Mouse (Mus musculus) MEL (cell line): ENCODE results near the gene Lcn6. TPM values are rescaled to one million over a fixed set of nuclear protein-coding genes. Genes with fewer than 3 reads are reported as not detected.

Source experiments
- DNase-seq: peaks from one replicate; pipeline ENCODE4 v3.0.0; 2011; ENCODE audit warnings: low read depth, low spot score
- H3K27ac ChIP-seq: 2 replicates; pipeline ENCODE4 v1.5.1; 2012; ENCODE audit warnings: low read depth, mild to moderate bottlenecking, control low read depth, low read length, moderate library complexity; ENCODE audit not compliant: control insufficient read depth
- H3K27me3 ChIP-seq, 2 experiments: fragments of 150-350 bp in 1 of 2; sonication (generic) in 1 of 2; 2 replicates each; pipeline ENCODE4 v1.6.1; 2012; ENCODE audit warnings: low read length in 2 of 2, mild to moderate bottlenecking in 2 of 2, improper control_type of control experiment in 1 of 2, moderate library complexity in 1 of 2; ENCODE audit not compliant: insufficient read depth in 2 of 2, control insufficient read depth in 1 of 2
- H3K36me3 ChIP-seq, 2 experiments: 2 replicates each; pipeline ENCODE4 v1.6.1; 2012 to 2014; ENCODE audit warnings: low read length in 2 of 2, improper control_type of control experiment in 1 of 2, inconsistent platforms in 1 of 2, mild to moderate bottlenecking in 1 of 2; ENCODE audit not compliant: insufficient read depth in 2 of 2, control insufficient read depth in 1 of 2
- H3K4me1 ChIP-seq, 2 experiments: fragments of 150-350 bp in 1 of 2; sonication (generic) in 1 of 2; 2 replicates each; pipeline ENCODE4 v1.6.1; 2012; ENCODE audit warnings: low read length in 2 of 2, improper control_type of control experiment in 1 of 2, mild to moderate bottlenecking in 1 of 2; ENCODE audit not compliant: insufficient read depth in 2 of 2, control insufficient read depth in 1 of 2
- H3K4me3 ChIP-seq, 2 experiments: fragments of 150-350 bp in 1 of 2; sonication (generic) in 1 of 2; 2 replicates each; pipeline ENCODE4 v1.5.1; 2012; ENCODE audit warnings: low read depth in 2 of 2, low read length in 2 of 2, mild to moderate bottlenecking in 2 of 2, moderate library complexity in 2 of 2, control low read depth in 1 of 2, improper control_type of control experiment in 1 of 2; ENCODE audit not compliant: control insufficient read depth in 1 of 2, insufficient read depth in 1 of 2
- H3K79me2 ChIP-seq: 2 replicates; pipeline ENCODE4 v1.6.1; 2012; ENCODE audit warnings: mild to moderate bottlenecking, low read length, moderate library complexity; ENCODE audit not compliant: control insufficient read depth, poor library complexity, insufficient read depth
- H3K9ac ChIP-seq: 2 replicates; pipeline ENCODE4 v1.6.1; 2012; ENCODE audit warnings: low read depth, mild to moderate bottlenecking, control low read depth, low read length, moderate library complexity; ENCODE audit not compliant: control insufficient read depth, poor library complexity, severe bottlenecking
- H3K9me3 ChIP-seq: fragments of 150-350 bp; sonication (generic); replicated peaks from 2 replicates; pipeline ENCODE4 v1.6.1; 2012; ENCODE audit warnings: mild to moderate bottlenecking, low read length, improper control_type of control experiment, moderate library complexity; ENCODE audit not compliant: insufficient read depth
- BHLHE40 ChIP-seq: IDR thresholded peaks from 2 replicates; pipeline ENCODE4 v1.6.1; 2012; ENCODE audit warnings: low read depth, mild to moderate bottlenecking, inconsistent platforms, low read length, improper control_type of control experiment, borderline replicate concordance
- CHD2 ChIP-seq: IDR thresholded peaks from 2 replicates; pipeline ENCODE4 v1.6.1; 2011; ENCODE audit warnings: low read length, improper control_type of control experiment
- CTCF ChIP-seq, 3 experiments: IDR thresholded peaks in 2 of 3; conservative IDR thresholded peaks in 1 of 3; 2 replicates each; pipeline ENCODE4 v1.5.1; 2011 to 2012; ENCODE audit warnings: low read length in 3 of 3, low read depth in 2 of 3, mild to moderate bottlenecking in 2 of 3, improper control_type of control experiment in 1 of 3, inconsistent platforms in 1 of 3, mixed read lengths in 1 of 3, moderate library complexity in 1 of 3; ENCODE audit not compliant: control insufficient read depth in 1 of 3, insufficient read depth in 1 of 3, poor library complexity in 1 of 3, severe bottlenecking in 1 of 3
- E2F4 ChIP-seq: IDR thresholded peaks from 2 replicates; pipeline ENCODE4 v1.6.1; 2011; ENCODE audit warnings: low read depth, low read length, improper control_type of control experiment, borderline replicate concordance
- ELF1 ChIP-seq: IDR thresholded peaks from 2 replicates; pipeline ENCODE4 v1.6.1; 2014; ENCODE audit warnings: low read depth, mild to moderate bottlenecking, inconsistent platforms, low read length, improper control_type of control experiment, moderate library complexity
- ETS1 ChIP-seq: IDR thresholded peaks from 2 replicates; pipeline ENCODE4 v1.6.1; 2012; ENCODE audit warnings: low read depth, mild to moderate bottlenecking, inconsistent platforms, low read length, improper control_type of control experiment, moderate library complexity
- GABPA ChIP-seq: IDR thresholded peaks from 2 replicates; pipeline ENCODE4 v1.6.1; 2012; ENCODE audit warnings: low read depth, mild to moderate bottlenecking, inconsistent platforms, low read length, improper control_type of control experiment, moderate library complexity
- GATA1 ChIP-seq: IDR thresholded peaks from 2 replicates; pipeline ENCODE4 v1.6.1; 2011; ENCODE audit warnings: low read depth, low read length, improper control_type of control experiment
- MAFK ChIP-seq: IDR thresholded peaks from 2 replicates; pipeline ENCODE4 v1.6.1; 2011; ENCODE audit warnings: low read depth, mild to moderate bottlenecking, low read length, improper control_type of control experiment, borderline replicate concordance
- MAX ChIP-seq: IDR thresholded peaks from 2 replicates; pipeline ENCODE4 v1.6.1; 2011; ENCODE audit warnings: low read length, improper control_type of control experiment
- MAZ ChIP-seq: IDR thresholded peaks from 2 replicates; pipeline ENCODE4 v1.6.1; 2012; ENCODE audit warnings: low read depth, mild to moderate bottlenecking, inconsistent platforms, low read length, improper control_type of control experiment
- MYB ChIP-seq: IDR thresholded peaks from 2 replicates; pipeline ENCODE4 v1.6.1; 2011; ENCODE audit warnings: mild to moderate bottlenecking, low read depth, low read length, improper control_type of control experiment
- POLR2A ChIP-seq, 2 experiments: IDR thresholded peaks; 2 replicates each; pipeline ENCODE4 v1.6.1; 2011 to 2012; ENCODE audit warnings: low read length in 2 of 2, mild to moderate bottlenecking in 2 of 2, control low read depth in 1 of 2, improper control_type of control experiment in 1 of 2, low read depth in 1 of 2, moderate library complexity in 1 of 2; ENCODE audit not compliant: control insufficient read depth in 1 of 2, insufficient read depth in 1 of 2, poor library complexity in 1 of 2
- POLR2AphosphoS5 ChIP-seq: IDR thresholded peaks from 2 replicates; pipeline ENCODE4 v1.6.1; 2012; ENCODE audit warnings: low read depth, borderline replicate concordance, mild to moderate bottlenecking, inconsistent platforms, low read length, moderate library complexity, mixed read lengths
- RAD21 ChIP-seq: IDR thresholded peaks from 2 replicates; pipeline ENCODE4 v1.6.1; 2011; ENCODE audit warnings: mild to moderate bottlenecking, low read depth, low read length, improper control_type of control experiment
- SIN3A ChIP-seq: IDR thresholded peaks from 2 replicates; pipeline ENCODE4 v1.6.1; 2012; ENCODE audit warnings: low read length, improper control_type of control experiment, inconsistent platforms
- SMC3 ChIP-seq: IDR thresholded peaks from 2 replicates; pipeline ENCODE4 v1.6.1; 2011; ENCODE audit warnings: low read depth, low read length, improper control_type of control experiment
- TAL1 ChIP-seq: IDR thresholded peaks from 2 replicates; pipeline ENCODE4 v1.6.1; 2012; ENCODE audit warnings: mild to moderate bottlenecking, inconsistent platforms, low read length, moderate library complexity, mixed read lengths
- TBP ChIP-seq: IDR thresholded peaks from 2 replicates; pipeline ENCODE4 v1.8.0; 2011; ENCODE audit warnings: low read depth, low read length, improper control_type of control experiment
- TCF12 ChIP-seq: IDR thresholded peaks from 2 replicates; pipeline ENCODE4 v1.6.1; 2014; ENCODE audit warnings: low read depth, mild to moderate bottlenecking, inconsistent platforms, low read length, improper control_type of control experiment, moderate library complexity
- UBTF ChIP-seq: IDR thresholded peaks from 2 replicates; pipeline ENCODE4 v1.6.1; 2012; ENCODE audit warnings: low read depth, mild to moderate bottlenecking, inconsistent platforms, low read length, improper control_type of control experiment, moderate library complexity, borderline replicate concordance; ENCODE audit not compliant: insufficient read depth
- USF2 ChIP-seq, 2 experiments: IDR thresholded peaks; 2 replicates each; pipeline ENCODE4 v1.6.1; 2011 to 2012; ENCODE audit warnings: improper control_type of control experiment in 2 of 2, low read length in 2 of 2, borderline replicate concordance in 1 of 2, inconsistent platforms in 1 of 2, low read depth in 1 of 2, mild to moderate bottlenecking in 1 of 2; ENCODE audit not compliant: insufficient read depth in 1 of 2
- ZC3H11A ChIP-seq: IDR thresholded peaks from 2 replicates; pipeline ENCODE4 v1.6.1; 2012; ENCODE audit warnings: low read depth, mild to moderate bottlenecking, inconsistent platforms, low read length, improper control_type of control experiment
- ZMIZ1 ChIP-seq: IDR thresholded peaks from 2 replicates; pipeline ENCODE4 v1.6.1; 2012; ENCODE audit warnings: low read depth, mild to moderate bottlenecking, inconsistent platforms, low read length, improper control_type of control experiment, moderate library complexity
- ZNF384 ChIP-seq: IDR thresholded peaks from 2 replicates; pipeline ENCODE4 v1.6.1; 2012; ENCODE audit warnings: low read depth, mild to moderate bottlenecking, inconsistent platforms, low read length, improper control_type of control experiment
- polyA plus RNA-seq, 2 experiments: library from polyadenylated mRNA; stranded (reverse) in 1 of 2; unstranded in 1 of 2; fragments of >175 nt in 1 of 2; fragments of >200 nt in 1 of 2; gene quantifications; 2 replicates each; pipeline versions ENCODE4 v1.2.1 to v1.2.4; 2012; ENCODE audit warnings: low replicate concordance in 2 of 2, low read depth in 1 of 2; ENCODE audit not compliant: insufficient read length in 2 of 2, insufficient read depth in 1 of 2, missing spikeins in 1 of 2
- total RNA-seq: library from RNA; depleted of rRNA; stranded (reverse); fragments of 300-350 nt; gene quantifications from 2 replicates; pipeline ENCODE4 v1.2.3, GENCODE M21; 2012

Lcn6 gene
- total and polyA plus RNA-seq, 3 experiments, result not detected

- no peak for DNase-seq
- Histone ChIP-seq H3K27me3 (peaks cover 3 to 12% of the 10 kb centered on the region in 2 experiments), H3K4me1 (no peaks in the 10 kb centered on the region), H3K79me2 (no peaks in the 10 kb centered on the region), H3K9ac (no peak overlapping the region), H3K27ac (no peak overlapping the region), H3K4me3 (no peak overlapping the region), H3K36me3 (no peaks in the 10 kb centered on the region), H3K9me3 (no peaks in the 10 kb centered on the region)
- TF ChIP-seq POLR2A (IDR thresholded peaks at IDR 0.05; ENCODE audit: control insufficient read depth in 1 of 2, insufficient read depth in 1 of 2, low read depth in 1 of 2, low read length in 2 of 2, poor library complexity in 1 of 2), result no peak
- TF ChIP-seq GABPA, result no peak
- no peak for TF ChIP-seq ELF1
- TF ChIP-seq UBTF, result no peak
- TF ChIP-seq CHD2, result no peak
- no peak for TF ChIP-seq ZC3H11A
- TF ChIP-seq BHLHE40, result no peak
- no peak for TF ChIP-seq ZNF384
- no peak for TF ChIP-seq ZMIZ1
- TF ChIP-seq SIN3A, result no peak
- no peak for TF ChIP-seq TAL1
- TF ChIP-seq CTCF (IDR thresholded peaks at IDR 0.05 in 2 of 3, conservative IDR thresholded peaks at IDR 0.05 in 1 of 3; ENCODE audit: control insufficient read depth in 1 of 3, insufficient read depth in 1 of 3, low read depth in 2 of 3, low read length in 3 of 3, poor library complexity in 1 of 3, severe bottlenecking in 1 of 3), result no peak
- no peak for TF ChIP-seq USF2 (IDR thresholded peaks at IDR 0.05; ENCODE audit: borderline replicate concordance in 1 of 2, insufficient read depth in 1 of 2, low read depth in 1 of 2, low read length in 2 of 2)
These were observed 10.1 kb upstream of the Lcn6 start for GRCm38 (mm10) chr2:25666516-25666915.

- DNase-seq, result no peak
These were observed 3.0 kb downstream of the Lcn6 start for GRCm38 (mm10) chr2:25679559-25679958.

GRCm38 (mm10) chr2:25682426-25682825 lies 5.8 kb downstream of the Lcn6 start, which contains the start of gene Lcn10:
Lcn10 (plus strand) TSS chr2:25682726.
- Histone ChIP-seq H3K9ac (no peak within 1 kb of the TSS), H3K4me1 (no peaks in the 10 kb centered on the region), H3K79me2 (no peaks in the 10 kb centered on the region; the same call in 1 of the 2 replicates), H3K27me3 (no peaks in the 10 kb centered on the region), H3K36me3 (no peaks in the 10 kb centered on the region), H3K9me3 (no peaks in the 10 kb centered on the region), H3K4me3 (no peak within 1 kb of the TSS), H3K27ac (no peak within 1 kb of the TSS)
- no peak for DNase-seq
- TF ChIP-seq BHLHE40 (no peak), CTCF (IDR thresholded peaks at IDR 0.05 in 2 of 3, conservative IDR thresholded peaks at IDR 0.05 in 1 of 3; ENCODE audit: control insufficient read depth in 1 of 3, insufficient read depth in 1 of 3, low read depth in 2 of 3, low read length in 3 of 3, poor library complexity in 1 of 3, severe bottlenecking in 1 of 3) (no peak), ETS1 (no peak), GATA1 (no peak), MYB (no peak), ZC3H11A (no peak), SMC3 (no peak), ZMIZ1 (no peak), TCF12 (no peak), SIN3A (no peak), E2F4 (no peak), MAZ (no peak), TBP (no peak), CHD2 (no peak), MAFK (no peak), USF2 (IDR thresholded peaks at IDR 0.05; ENCODE audit: borderline replicate concordance in 1 of 2, insufficient read depth in 1 of 2, low read depth in 1 of 2, low read length in 2 of 2) (no peak), RAD21 (no peak), POLR2AphosphoS5 (no peak)

More at GRCm38 (mm10) chr2:25679559-25679958, 3.0 kb downstream of the Lcn6 start:
- Histone ChIP-seq H3K9me3 (no peaks in the 10 kb centered on the region), H3K79me2 (no peaks in the 10 kb centered on the region; the same call in 1 of the 2 replicates), H3K27ac (no peak overlapping the region), H3K27me3 (no peaks in the 10 kb centered on the region), H3K4me1 (no peaks in the 10 kb centered on the region), H3K4me3 (no peak overlapping the region), H3K36me3 (no peaks in the 10 kb centered on the region), H3K9ac (no peak overlapping the region)
- no peak for TF ChIP-seq GABPA
- TF ChIP-seq ELF1, result no peak
- TF ChIP-seq BHLHE40, result no peak
- TF ChIP-seq MAX, result no peak
